Mouse (Mus musculus): ENCODE measurements at regions not wholly inside any gene's neighbourhood (a gene's known extent, or its start where the extent isn't known, plus 50 kb on each side); places are given as distances from the start of the nearest gene placed in this dataset.

DNA sequence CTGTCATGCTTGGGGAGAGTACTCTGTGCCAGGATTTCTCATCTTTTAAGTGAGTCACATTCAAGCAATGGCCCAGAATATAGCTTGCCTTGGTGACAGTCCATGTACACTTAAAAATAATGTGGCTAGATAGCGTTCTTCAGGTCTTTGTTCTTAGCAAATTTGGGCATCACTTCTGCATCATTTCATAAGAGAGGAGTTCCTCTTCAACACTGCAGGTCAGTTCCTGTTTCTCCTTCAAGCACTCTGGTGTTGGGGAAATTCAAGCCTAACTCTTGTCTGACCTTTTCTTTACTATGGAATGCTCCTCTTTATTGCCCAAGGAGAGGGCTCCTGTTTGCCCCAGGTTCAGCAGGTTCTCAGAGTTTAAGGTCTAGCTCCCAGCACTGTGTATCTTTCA, 175.7 kb downstream of the Pik3r1 start:
- 85% methylated on average over 1 of the region's 1 CpGs for WGBS
- no peaks in the 10 kb centered on the region for H3K9me3 ChIP-seq

GRCm38 (mm10) chr13:101588905-101589304, 179.1 kb downstream of the Pik3r1 start:
- 0 out of 2 replicates have a peak, but pooled peaks cover 4% of the 10 kb centered on the region for H3K27me3 ChIP-seq (ENCODE audit: insufficient read depth, poor library complexity, severe bottlenecking)
- H3K9me3 ChIP-seq: no peaks in the 10 kb centered on the region
- no peaks in the 10 kb centered on the region for H3K36me3 ChIP-seq
- 85% methylated on average over 8 of the region's 8 CpGs for WGBS
- DNase-seq (ENCODE audit: low spot score): no peak
- no peak overlapping the region for H3K4me3 ChIP-seq
- no peak overlapping the region for H3K27ac ChIP-seq
- H3K4me1 ChIP-seq (replicated peaks): peaks cover 12% of the 10 kb centered on the region

More for the DNA sequence above, 175.7 kb downstream of the Pik3r1 start:
- H3K27me3 ChIP-seq (ENCODE audit: insufficient read depth, poor library complexity, severe bottlenecking): 0 out of 2 replicates have a peak, but pooled peaks cover 4% of the 10 kb centered on the region
- H3K36me3 ChIP-seq: no peaks in the 10 kb centered on the region
- H3K27ac ChIP-seq: no peak overlapping the region
- H3K4me1 ChIP-seq (replicated peaks): peaks cover 7% of the 10 kb centered on the region
- no peak overlapping the region for H3K4me3 ChIP-seq
- no peak for DNase-seq (ENCODE audit: low spot score)

- no peak overlapping the region for H3K4me3 ChIP-seq
- no peaks in the 10 kb centered on the region for H3K36me3 ChIP-seq
- H3K4me1 ChIP-seq (replicated peaks): peaks cover 12% of the 10 kb centered on the region
- 0 out of 2 replicates have a peak, but pooled peaks cover 4% of the 10 kb centered on the region for H3K27me3 ChIP-seq (ENCODE audit: insufficient read depth, poor library complexity, severe bottlenecking)
- H3K27ac ChIP-seq: no peak overlapping the region
- WGBS: 84% methylated on average over 2 of the region's 2 CpGs
- no peaks in the 10 kb centered on the region for H3K9me3 ChIP-seq
- no peak for DNase-seq (ENCODE audit: low spot score)
These were observed 181.2 kb downstream of the Pik3r1 start for GRCm38 (mm10) chr13:101586787-101587186.

DNA sequence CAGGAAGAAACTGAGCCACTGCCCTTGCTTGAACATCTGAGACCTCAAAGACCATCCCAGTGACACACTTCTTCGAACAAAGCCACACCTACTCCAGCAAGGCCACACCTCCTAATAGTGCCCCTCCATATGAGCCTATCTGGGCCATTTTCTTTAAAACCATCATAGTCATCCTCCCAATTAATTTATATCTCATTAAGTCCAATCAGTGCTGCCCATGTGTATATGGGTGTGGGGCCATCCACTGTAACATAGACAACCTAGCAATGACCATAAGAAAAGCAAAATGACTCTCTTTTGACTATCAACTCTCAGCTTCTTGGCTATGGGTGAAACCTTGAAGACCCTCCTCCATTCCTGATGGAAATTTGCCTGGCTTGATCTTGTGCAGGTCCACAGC, 191.5 kb downstream of the Pik3r1 start:
- H3K4me1 ChIP-seq (replicated peaks): no peaks in the 10 kb centered on the region
- H3K27me3 ChIP-seq (ENCODE audit: insufficient read depth, poor library complexity, severe bottlenecking): no peaks in the 10 kb centered on the region
- no peaks in the 10 kb centered on the region for H3K9me3 ChIP-seq
- no peak for DNase-seq (ENCODE audit: low spot score)
- H3K36me3 ChIP-seq: no peaks in the 10 kb centered on the region
- H3K4me3 ChIP-seq: no peak overlapping the region
- H3K27ac ChIP-seq: no peak overlapping the region
- WGBS: 91% methylated on average over 1 of the region's 1 CpGs

GRCm38 (mm10) chr13:101572809-101573590, 195.0 kb downstream of the Pik3r1 start:
- no peak for DNase-seq (ENCODE audit: low spot score)
- Histone ChIP-seq H3K27me3 (ENCODE audit: insufficient read depth, poor library complexity, severe bottlenecking) (no peaks in the 10 kb centered on the region), H3K4me1 (replicated peaks) (peaks cover 20% of the 10 kb centered on the region), H3K9me3 (no peaks in the 10 kb centered on the region), H3K4me3 (no peak overlapping the region), H3K36me3 (no peaks in the 10 kb centered on the region), H3K27ac (no peak overlapping the region)
- WGBS: 72% methylated on average over 6 of the region's 6 CpGs

- H3K27ac ChIP-seq: no peak overlapping the region
- DNase-seq (ENCODE audit: low spot score): no peak
- WGBS: 94% methylated on average over 9 of the region's 9 CpGs
- no peak overlapping the region for H3K4me3 ChIP-seq
- no peaks in the 10 kb centered on the region for H3K27me3 ChIP-seq (ENCODE audit: insufficient read depth, poor library complexity, severe bottlenecking)
- no peaks in the 10 kb centered on the region for H3K36me3 ChIP-seq
- peaks cover 20% of the 10 kb centered on the region for H3K4me1 ChIP-seq (replicated peaks)
- no peaks in the 10 kb centered on the region for H3K9me3 ChIP-seq
These were observed 195.8 kb downstream of the Pik3r1 start for GRCm38 (mm10) chr13:101572246-101572645.

- DNase-seq (ENCODE audit: low spot score): no peak
- no peaks in the 10 kb centered on the region for H3K36me3 ChIP-seq
- no peak overlapping the region for H3K4me3 ChIP-seq
- WGBS: 27% methylated on average over 4 of the region's 4 CpGs
- H3K9me3 ChIP-seq: no peaks in the 10 kb centered on the region
- no peaks in the 10 kb centered on the region for H3K27me3 ChIP-seq (ENCODE audit: insufficient read depth, poor library complexity, severe bottlenecking)
- H3K27ac ChIP-seq: no peak overlapping the region
- peaks cover 20% of the 10 kb centered on the region for H3K4me1 ChIP-seq (replicated peaks)
These were observed 198.0 kb downstream of the Pik3r1 start for GRCm38 (mm10) chr13:101570034-101570433.

DNA sequence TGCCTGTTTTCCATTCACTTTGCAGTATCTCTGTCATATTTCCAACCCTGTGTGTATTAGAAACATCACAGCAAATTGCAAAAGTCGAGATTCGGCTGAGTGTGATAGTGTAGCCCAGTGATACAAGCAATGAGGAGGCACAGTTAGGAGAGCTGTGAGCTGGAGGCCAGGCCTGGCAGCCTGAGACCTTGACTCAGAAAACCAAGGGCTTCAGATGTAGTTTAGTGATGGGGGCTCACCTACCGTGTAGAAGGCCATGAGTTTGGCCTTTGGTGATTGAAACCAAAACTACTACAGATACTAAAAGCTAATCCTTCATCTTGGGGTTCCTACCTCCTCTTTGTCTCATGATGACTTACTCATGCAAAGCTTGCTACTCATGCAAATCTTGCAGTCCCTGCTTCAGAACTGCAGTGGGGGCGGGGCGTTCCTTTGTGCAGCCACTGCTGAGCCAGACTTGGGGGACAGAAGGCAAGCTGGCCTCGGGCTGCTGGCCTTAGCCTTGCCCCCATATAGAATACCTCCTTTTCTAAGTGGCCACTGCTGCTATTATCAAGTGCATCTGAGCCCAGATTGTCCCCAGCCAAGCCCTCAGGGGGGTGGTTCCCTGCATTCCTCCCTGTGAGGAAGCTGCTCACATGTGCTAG, 198.9 kb downstream of the Pik3r1 start:
- WGBS: 64% methylated on average over 6 of the region's 6 CpGs
- H3K27ac ChIP-seq: peak overlapping the region; percentile 76
- no peak overlapping the region for H3K4me3 ChIP-seq
- no peaks in the 10 kb centered on the region for H3K27me3 ChIP-seq (ENCODE audit: insufficient read depth, poor library complexity, severe bottlenecking)
- DNase-seq (ENCODE audit: low spot score): peak; percentile 52
- H3K9me3 ChIP-seq: no peaks in the 10 kb centered on the region
- H3K36me3 ChIP-seq: no peaks in the 10 kb centered on the region
- H3K4me1 ChIP-seq (replicated peaks): peaks cover 20% of the 10 kb centered on the region

DNA sequence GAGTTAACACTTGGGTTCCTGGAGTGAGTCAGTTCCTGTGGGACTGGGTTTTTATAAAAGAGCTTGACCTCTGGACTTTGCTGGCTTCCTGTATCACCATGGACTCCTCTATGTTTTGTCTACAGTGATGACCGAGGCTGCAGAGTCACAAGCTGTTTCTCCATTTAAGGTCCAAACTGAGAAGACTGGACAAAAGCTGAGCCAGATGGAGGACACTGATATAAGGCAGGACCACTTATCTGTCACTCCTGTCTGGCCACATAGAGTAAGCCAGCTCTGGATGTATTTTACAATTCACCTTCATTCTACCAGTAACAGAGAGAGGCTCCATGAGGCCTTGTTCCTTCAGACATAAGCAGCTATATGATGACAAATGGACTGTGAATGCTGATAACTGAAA, 202.7 kb downstream of the Pik3r1 start:
- no peak for DNase-seq (ENCODE audit: low spot score)
- WGBS: 71% methylated on average over 1 of the region's 1 CpGs
- no peaks in the 10 kb centered on the region for H3K36me3 ChIP-seq
- no peaks in the 10 kb centered on the region for H3K27me3 ChIP-seq (ENCODE audit: insufficient read depth, poor library complexity, severe bottlenecking)
- H3K4me1 ChIP-seq (replicated peaks): peaks cover 16% of the 10 kb centered on the region
- no peak overlapping the region for H3K4me3 ChIP-seq
- no peaks in the 10 kb centered on the region for H3K9me3 ChIP-seq
- H3K27ac ChIP-seq: no peak overlapping the region

DNA sequence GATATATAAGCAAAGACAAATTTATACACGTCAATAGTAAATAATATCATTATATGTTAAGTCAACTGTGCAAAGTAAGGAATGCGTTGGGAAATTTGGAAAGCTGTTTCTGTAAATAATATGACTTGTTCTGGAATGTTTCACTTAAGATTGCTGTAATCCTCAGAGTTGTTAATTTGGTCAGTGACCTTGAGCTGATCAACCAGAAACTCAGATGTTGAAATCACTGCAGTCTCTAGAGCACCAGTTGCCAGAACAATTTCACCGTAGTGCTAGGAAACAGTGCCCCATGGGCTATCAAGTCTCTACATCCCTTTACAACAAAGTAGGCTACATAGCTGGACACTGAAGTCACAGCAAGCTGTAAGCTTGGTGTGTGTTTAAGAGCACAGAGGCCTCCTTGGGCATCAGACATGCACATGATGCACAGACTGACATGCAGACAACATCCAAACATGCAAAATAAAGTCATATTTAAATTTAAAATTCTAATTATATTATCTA, 212.6 kb downstream of the Pik3r1 start:
- H3K27ac ChIP-seq: no peak overlapping the region
- peaks cover 10% of the 10 kb centered on the region for H3K4me1 ChIP-seq (replicated peaks)
- no peaks in the 10 kb centered on the region for H3K9me3 ChIP-seq
- 86% methylated on average over 3 of the region's 3 CpGs for WGBS
- no peaks in the 10 kb centered on the region for H3K36me3 ChIP-seq
- no peak for DNase-seq (ENCODE audit: low spot score)
- no peak overlapping the region for H3K4me3 ChIP-seq
- no peaks in the 10 kb centered on the region for H3K27me3 ChIP-seq (ENCODE audit: insufficient read depth, poor library complexity, severe bottlenecking)

- Histone ChIP-seq H3K4me1 (replicated peaks) (peaks cover 14% of the 10 kb centered on the region), H3K36me3 (no peaks in the 10 kb centered on the region), H3K27ac (no peak overlapping the region), H3K9me3 (no peaks in the 10 kb centered on the region), H3K4me3 (no peak overlapping the region), H3K27me3 (ENCODE audit: insufficient read depth, poor library complexity, severe bottlenecking) (no peaks in the 10 kb centered on the region)
- no peak for DNase-seq (ENCODE audit: low spot score)
- WGBS: 67% methylated on average over 8 of the region's 8 CpGs
These were observed 214.9 kb downstream of the Pik3r1 start for GRCm38 (mm10) chr13:101553131-101553549.

DNA sequence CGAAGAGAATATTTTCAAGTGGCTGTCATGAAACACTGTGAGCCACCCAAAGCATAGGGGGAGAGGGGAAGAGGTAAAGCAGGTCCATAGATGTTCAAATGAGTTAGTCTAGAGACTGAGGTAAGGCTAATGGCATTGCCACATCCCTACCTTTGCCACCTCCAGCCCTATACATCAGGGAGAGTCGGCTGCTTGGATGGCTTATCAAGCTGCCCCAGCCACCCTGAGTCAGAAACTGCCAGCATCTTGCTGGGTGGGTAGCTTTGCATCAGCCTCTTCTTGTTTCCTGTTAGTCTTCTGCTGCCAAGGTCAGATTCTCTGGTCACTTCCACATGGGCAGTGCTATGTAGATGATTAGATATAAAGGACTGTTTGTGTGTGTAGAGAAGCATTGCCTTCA, 215.6 kb downstream of the Pik3r1 start:
- Histone ChIP-seq H3K36me3 (no peaks in the 10 kb centered on the region), H3K9me3 (no peaks in the 10 kb centered on the region), H3K4me3 (no peak overlapping the region), H3K27ac (no peak overlapping the region), H3K27me3 (ENCODE audit: insufficient read depth, poor library complexity, severe bottlenecking) (no peaks in the 10 kb centered on the region), H3K4me1 (replicated peaks) (peaks cover 18% of the 10 kb centered on the region)
- DNase-seq (ENCODE audit: low spot score): no peak
- WGBS: 84% methylated on average over 2 of the region's 2 CpGs

- Histone ChIP-seq H3K27ac (no peak overlapping the region), H3K9me3 (no peaks in the 10 kb centered on the region), H3K4me3 (no peak overlapping the region), H3K4me1 (replicated peaks) (peaks cover 22% of the 10 kb centered on the region), H3K36me3 (no peaks in the 10 kb centered on the region), H3K27me3 (ENCODE audit: insufficient read depth, poor library complexity, severe bottlenecking) (no peaks in the 10 kb centered on the region)
- 88% methylated on average over 6 of the region's 6 CpGs for WGBS
- DNase-seq (ENCODE audit: low spot score): no peak
These were observed 216.9 kb downstream of the Pik3r1 start for GRCm38 (mm10) chr13:101551068-101551467.

All from hindbrain, embryonic 10.5 days (tissue).